Mouse (Mus musculus) heart, embryonic 16.5 days (tissue): ENCODE measurements around the gene Ddit4. TPM values are rescaled to one million over a fixed set of nuclear protein-coding genes. Genes with fewer than 3 reads are reported as not detected.
A peak's percentile ranks its signal among the peaks of the same experiment; 100 is the strongest.

Experiments used
- ATAC-seq: fragments of 200-750 bp; cut with Nextera tagmentation; replicated peaks from 2 replicates; pipeline ENCODE4 v1.8.0; 2017; ENCODE audit warnings: moderate number of reproducible peaks; ENCODE audit not compliant: insufficient read depth, low FRiP score; ENCODE audit errors: extremely low read depth
- H3K27ac ChIP-seq: fragments of 300-500 bp; sonication (generic); 2 replicates; pipeline ENCODE4 v1.5.1; 2014; ENCODE audit warnings: mild to moderate bottlenecking, low read length, control low read depth, moderate library complexity
- H3K27me3 ChIP-seq: fragments of 300-500 bp; sonication (generic); 2 replicates; pipeline ENCODE4 v1.6.1; 2014; ENCODE audit warnings: low read length, mixed read lengths; ENCODE audit not compliant: control insufficient read depth, insufficient read depth
- H3K36me3 ChIP-seq: fragments of 300-500 bp; sonication (generic); 2 replicates; pipeline ENCODE4 v1.6.1; 2014; ENCODE audit not compliant: control insufficient read depth, insufficient read depth
- H3K4me1 ChIP-seq: fragments of 300-500 bp; sonication (generic); 2 replicates; pipeline ENCODE4 v1.6.1; 2014; ENCODE audit warnings: low read length, mixed read lengths; ENCODE audit not compliant: control insufficient read depth, insufficient read depth
- H3K4me2 ChIP-seq: fragments of 300-500 bp; sonication (generic); 2 replicates; pipeline ENCODE4 v1.6.1; 2014; ENCODE audit warnings: low read depth, mild to moderate bottlenecking, control low read depth, low read length
- H3K4me3 ChIP-seq: fragments of 300-500 bp; sonication (generic); 2 replicates; pipeline ENCODE4 v1.5.1; 2014; ENCODE audit warnings: mild to moderate bottlenecking, control low read depth, low read length
- H3K9ac ChIP-seq: fragments of 300-500 bp; sonication (generic); 2 replicates; pipeline ENCODE4 v1.6.1; 2014; ENCODE audit warnings: low read length, control low read depth
- H3K9me3 ChIP-seq: fragments of 300-500 bp; sonication (generic); replicated peaks from 2 replicates; pipeline ENCODE4 v1.6.1; 2016; ENCODE audit warnings: low read length; ENCODE audit not compliant: control insufficient read depth
- WGBS: fragments of 180-500 bp; shearing (Covaris S2); extraction: QIAGEN DNeasy Blood & Tissue Kit; methylation state at CpG from one replicate; pipeline ENCODE4 v1.1.7; 2014; 5-methylcytosine and 5-hydroxymethylcytosine counted together
- polyA plus RNA-seq: library from polyadenylated mRNA; unstranded; fragments of >200 nt; fragmentation: Nextera tagmentation; extraction: Ambion mirVana; gene quantifications from 2 replicates; pipeline ENCODE4 v1.2.1, GENCODE M21; 2015

The Ddit4 gene
- polyA plus RNA-seq, 1 experiment from 2014 or later: 31.9 TPM

DNA sequence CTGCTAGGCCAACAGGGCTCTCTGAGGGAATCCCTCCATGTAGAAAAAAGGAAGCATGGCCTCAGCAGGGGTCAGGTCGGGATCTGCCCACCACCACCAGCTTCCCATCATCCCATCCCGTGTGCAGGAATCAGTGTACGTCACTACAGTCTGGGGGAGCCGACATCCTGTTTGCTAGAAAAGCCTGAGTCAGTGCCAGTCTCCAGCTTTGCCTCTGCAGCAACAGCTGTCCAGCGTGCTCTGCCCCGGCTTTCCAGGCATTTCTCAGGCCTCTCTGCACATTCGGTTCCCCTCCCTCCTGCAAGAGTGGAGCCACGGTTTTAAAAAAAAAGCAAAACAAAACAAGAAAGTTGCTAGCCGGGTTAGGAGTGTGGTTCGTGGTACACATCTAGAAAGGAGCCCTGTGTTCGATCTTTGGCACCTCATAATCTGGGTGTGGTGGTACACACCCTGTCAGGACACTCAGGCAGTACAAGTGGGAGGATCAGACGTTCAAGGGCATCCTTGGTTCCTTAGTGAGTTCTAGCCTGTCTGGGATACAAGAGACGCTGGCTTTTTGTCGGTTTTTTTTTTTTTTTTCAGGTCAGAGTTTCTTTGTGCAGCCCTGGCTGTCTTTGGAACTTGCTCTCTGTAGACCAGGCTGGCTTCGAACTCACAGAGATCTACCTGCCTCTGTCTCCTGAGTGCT, 32.0 kb downstream of the Ddit4 start:
- Histone ChIP-seq H3K9me3 (no peaks in the 10 kb centered on the region), H3K27ac (peak overlapping the region; percentile 91), H3K4me1 (peaks cover 52% of the 10 kb centered on the region), H3K27me3 (no peaks in the 10 kb centered on the region), H3K4me2 (no peak overlapping the region), H3K4me3 (no peak overlapping the region), H3K9ac (no peak overlapping the region; the same call in 1 of the 2 replicates), H3K36me3 (no peaks in the 10 kb centered on the region)
- WGBS: 44% methylated on average over 15 of the region's 15 CpGs
- no peak for ATAC-seq

DNA sequence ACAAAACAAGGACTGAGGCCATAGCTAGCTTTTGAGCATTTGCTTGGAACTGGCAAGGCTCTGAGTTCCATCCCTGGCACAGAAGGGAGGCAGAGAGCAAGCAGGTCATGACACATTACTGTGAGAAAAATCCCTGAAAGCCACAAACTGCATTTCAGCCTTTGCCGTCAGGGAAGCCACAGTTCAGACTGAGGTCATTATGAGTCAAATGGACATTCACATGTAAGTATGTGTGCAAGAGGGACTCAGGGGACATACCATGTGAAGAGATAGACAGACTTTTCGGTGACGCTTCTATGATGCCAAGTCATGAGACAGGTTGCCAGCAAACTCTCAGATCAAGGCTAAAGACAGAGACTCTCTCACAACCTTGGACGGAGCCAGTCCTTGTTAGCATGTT, 33.5 kb downstream of the Ddit4 start:
- WGBS: 89% methylated on average over 4 of the region's 4 CpGs
- H3K9me3 ChIP-seq: no peaks in the 10 kb centered on the region
- H3K4me1 ChIP-seq: peaks cover 46% of the 10 kb centered on the region
- H3K4me3 ChIP-seq: no peak overlapping the region
- H3K4me2 ChIP-seq: no peak overlapping the region
- no peaks in the 10 kb centered on the region for H3K27me3 ChIP-seq
- no peak for ATAC-seq
- no peaks in the 10 kb centered on the region for H3K36me3 ChIP-seq
- H3K9ac ChIP-seq: no peak overlapping the region
- H3K27ac ChIP-seq: no peak overlapping the region

DNA sequence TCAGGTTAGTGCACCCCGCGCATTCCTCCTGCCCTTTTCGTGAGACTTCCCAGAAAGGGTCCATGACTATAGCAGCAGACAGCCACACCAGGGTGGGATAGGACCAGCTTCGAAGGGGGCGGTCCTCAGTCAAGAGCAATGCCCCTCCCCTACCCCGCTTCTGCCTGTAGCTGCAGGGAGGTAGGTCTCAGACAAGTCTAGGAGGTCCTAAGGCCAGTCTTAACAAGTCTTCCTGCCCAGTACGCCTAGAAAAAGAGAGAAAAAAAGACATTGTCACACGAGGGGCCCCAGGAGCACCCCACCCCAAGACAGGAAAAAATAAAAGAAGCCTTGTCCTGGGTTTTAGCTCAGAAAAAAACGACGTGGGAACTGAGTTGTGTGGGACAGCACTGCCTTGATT, 35.0 kb downstream of the Ddit4 start:
- H3K36me3 ChIP-seq: no peaks in the 10 kb centered on the region
- peak; percentile 86 for ATAC-seq
- no peaks in the 10 kb centered on the region for H3K9me3 ChIP-seq
- H3K27me3 ChIP-seq: no peaks in the 10 kb centered on the region
- peaks cover 46% of the 10 kb centered on the region for H3K4me1 ChIP-seq
- H3K4me3 ChIP-seq: peak overlapping the region; percentile 36
- H3K27ac ChIP-seq: peak overlapping the region; percentile 98
- H3K4me2 ChIP-seq: peak overlapping the region; percentile 70
- WGBS: 2% methylated on average over 10 of the region's 10 CpGs
- H3K9ac ChIP-seq: peak overlapping the region; percentile 70

DNA sequence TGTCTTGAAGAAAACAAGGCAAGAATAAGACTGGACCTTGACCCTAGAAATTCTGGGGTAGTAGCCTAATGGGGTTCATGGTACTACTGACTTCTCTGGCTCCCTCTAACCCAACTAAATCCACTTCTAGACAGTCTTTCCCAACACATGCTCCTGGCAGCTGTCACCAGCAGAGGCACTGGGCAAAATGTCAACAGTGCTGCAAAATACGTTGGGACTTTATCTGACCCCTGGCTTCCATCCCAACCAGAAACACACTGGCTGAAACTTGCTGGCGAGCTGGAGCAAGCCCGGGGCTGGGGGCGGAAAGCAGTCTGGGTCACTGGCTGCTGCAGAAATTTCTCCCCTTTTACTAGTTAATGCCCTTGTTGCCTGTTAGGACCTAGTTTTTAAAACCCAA, 35.5 kb downstream of the Ddit4 start:
- ATAC-seq: peak; percentile 76
- peak overlapping the region; percentile 70 for H3K9ac ChIP-seq
- peak overlapping the region; percentile 70 for H3K4me2 ChIP-seq
- WGBS: 10% methylated on average over 4 of the region's 4 CpGs
- peaks cover 46% of the 10 kb centered on the region for H3K4me1 ChIP-seq
- H3K36me3 ChIP-seq: no peaks in the 10 kb centered on the region
- no peaks in the 10 kb centered on the region for H3K27me3 ChIP-seq
- H3K9me3 ChIP-seq: no peaks in the 10 kb centered on the region
- peak overlapping the region; percentile 36 for H3K4me3 ChIP-seq
- H3K27ac ChIP-seq: peak overlapping the region; percentile 98

DNA sequence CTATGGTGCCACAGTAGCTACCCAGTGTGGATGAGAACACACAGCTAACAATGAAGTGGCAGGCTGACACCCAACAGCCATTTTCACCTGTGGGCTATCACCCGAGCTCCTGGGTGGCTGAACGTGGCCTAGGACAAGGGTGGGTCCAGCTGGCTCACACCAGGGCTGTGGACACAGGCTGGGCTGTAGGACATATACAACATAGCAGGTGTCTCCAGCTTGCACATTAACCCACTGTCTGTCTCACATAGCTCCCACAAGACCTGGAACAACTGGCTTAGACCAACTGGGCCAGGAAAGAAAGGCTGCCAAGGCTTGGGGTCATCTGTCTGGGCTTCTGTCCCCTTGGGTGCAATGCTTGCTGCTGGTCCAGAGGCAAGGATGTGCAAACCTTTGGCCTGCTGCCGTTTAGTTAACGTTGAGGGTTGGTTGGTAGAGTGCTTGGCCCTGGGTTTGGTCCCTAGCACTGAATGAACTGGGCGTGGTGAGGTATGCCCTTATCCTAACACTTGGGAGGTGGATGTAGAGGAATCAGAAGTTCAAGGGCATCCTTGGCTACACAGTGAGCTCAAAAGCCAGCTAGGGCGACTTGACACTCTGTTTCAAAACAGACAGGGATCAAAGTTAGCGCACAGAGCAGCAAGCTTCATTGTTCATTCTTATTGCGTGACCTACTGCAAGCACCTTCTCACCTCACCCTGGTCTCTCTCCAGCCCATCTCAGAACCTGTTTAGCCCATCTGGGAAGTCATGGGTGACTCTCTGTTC, 36.3 kb downstream of the Ddit4 start:
- Histone ChIP-seq H3K9me3 (no peaks in the 10 kb centered on the region), H3K27me3 (no peaks in the 10 kb centered on the region), H3K4me2 (no peak overlapping the region; the same call in 1 of the 2 replicates), H3K36me3 (no peaks in the 10 kb centered on the region), H3K4me3 (no peak overlapping the region), H3K27ac (peak overlapping the region; percentile 98), H3K4me1 (peaks cover 43% of the 10 kb centered on the region), H3K9ac (no peak overlapping the region)
- ATAC-seq: no peak
- 81% methylated on average over 8 of the region's 8 CpGs for WGBS

DNA sequence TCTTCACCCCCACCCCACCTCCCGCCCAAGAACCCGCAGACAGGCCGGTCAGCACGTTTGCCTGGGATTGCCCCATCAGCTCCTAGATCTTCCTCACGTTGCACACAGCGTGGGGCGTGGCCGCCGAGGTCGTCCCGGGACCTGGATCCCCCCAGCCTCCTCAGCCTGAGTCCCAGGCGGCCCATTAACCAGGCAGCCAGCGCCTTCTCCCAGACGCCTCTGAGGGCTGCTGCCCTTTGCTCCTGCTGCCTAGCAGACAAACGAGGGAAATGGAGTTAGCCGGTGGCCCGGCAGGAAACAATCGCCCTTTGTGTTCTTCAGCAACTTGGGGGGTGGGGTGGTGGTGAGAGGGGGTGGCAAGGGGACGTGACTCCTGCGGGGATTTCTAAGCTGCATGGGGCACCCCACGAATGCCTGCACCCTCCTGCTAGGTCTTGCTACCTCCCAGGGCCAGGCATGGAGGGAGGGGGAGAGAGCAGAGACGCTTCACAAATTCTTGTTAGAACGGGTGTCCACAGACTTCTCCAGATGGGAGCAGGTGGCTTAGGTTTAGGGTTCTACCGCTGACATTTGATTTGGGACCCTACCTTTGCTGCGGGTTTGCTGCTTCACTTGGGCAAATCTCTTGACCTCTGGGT, 40.0 kb downstream of the Ddit4 start:
- Histone ChIP-seq H3K9me3 (no peaks in the 10 kb centered on the region), H3K4me1 (peaks cover 52% of the 10 kb centered on the region), H3K36me3 (no peaks in the 10 kb centered on the region), H3K27ac (peak overlapping the region; percentile 24; the same call in 1 of the 2 replicates), H3K4me3 (no peak overlapping the region), H3K9ac (peak overlapping the region; percentile 54), H3K4me2 (peak overlapping the region; percentile 31), H3K27me3 (no peaks in the 10 kb centered on the region)
- 19% methylated on average over 25 of the region's 25 CpGs for WGBS
- ATAC-seq: no peak

DNA sequence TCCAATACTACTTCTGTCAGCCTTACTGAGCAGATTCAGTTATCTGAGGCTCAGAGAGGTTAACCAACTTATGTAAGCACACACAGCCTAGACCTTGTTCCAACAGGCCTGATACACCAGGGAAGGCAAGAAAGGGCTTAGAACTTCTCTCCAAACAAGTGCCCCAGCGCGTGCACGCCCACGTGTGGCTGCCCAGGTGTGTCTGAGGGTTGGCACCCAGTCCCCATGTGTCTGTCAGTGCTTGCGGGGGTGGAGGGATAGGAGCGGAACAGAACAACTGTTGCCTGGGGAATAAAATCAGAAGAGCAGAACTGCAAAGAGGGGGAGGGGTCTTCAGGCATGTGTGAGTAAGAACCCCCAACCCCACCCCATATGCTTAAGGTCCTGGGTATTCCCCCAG, 40.5 kb downstream of the Ddit4 start:
- no peaks in the 10 kb centered on the region for H3K36me3 ChIP-seq
- WGBS: 42% methylated on average over 6 of the region's 6 CpGs
- no peak overlapping the region for H3K27ac ChIP-seq
- H3K4me2 ChIP-seq: peak overlapping the region; percentile 31
- ATAC-seq: no peak
- no peak overlapping the region for H3K4me3 ChIP-seq
- no peak overlapping the region; the same call in 1 of the 2 replicates for H3K9ac ChIP-seq
- H3K9me3 ChIP-seq: no peaks in the 10 kb centered on the region
- peaks cover 48% of the 10 kb centered on the region for H3K4me1 ChIP-seq
- no peaks in the 10 kb centered on the region for H3K27me3 ChIP-seq

DNA sequence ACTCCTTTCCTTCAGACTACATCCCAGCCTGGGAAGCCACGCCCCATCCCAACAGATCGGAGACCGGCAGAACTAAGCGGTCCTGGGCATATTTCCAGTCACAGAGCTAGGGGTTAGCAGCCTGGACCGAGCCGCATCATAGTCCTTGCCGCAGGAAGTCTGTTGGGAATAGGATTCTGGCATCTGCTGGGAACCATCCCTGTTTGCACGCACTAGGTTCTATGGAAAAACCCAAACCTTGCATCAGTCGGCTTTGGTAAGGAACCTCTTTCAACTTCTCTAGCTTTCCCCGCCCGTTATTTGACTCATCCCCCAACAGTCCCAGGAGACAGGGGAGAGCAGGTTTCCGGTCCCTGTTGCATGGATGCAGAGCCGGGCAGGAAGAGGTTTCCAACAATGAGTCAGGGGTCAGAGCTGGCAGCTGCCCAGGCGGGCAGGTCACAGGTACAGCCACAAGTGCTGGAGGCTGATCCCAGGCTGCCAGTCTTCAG, 42.2 kb downstream of the Ddit4 start:
- Histone ChIP-seq H3K4me3 (peak overlapping the region; percentile 17; the same call in 1 of the 2 replicates), H3K27ac (peak overlapping the region; percentile 93), H3K9ac (peak overlapping the region; percentile 51; the same call in 1 of the 2 replicates), H3K27me3 (no peaks in the 10 kb centered on the region), H3K4me1 (peaks cover 39% of the 10 kb centered on the region), H3K4me2 (peak overlapping the region; percentile 51), H3K9me3 (no peaks in the 10 kb centered on the region), H3K36me3 (no peaks in the 10 kb centered on the region)
- 5% methylated on average over 14 of the region's 14 CpGs for WGBS
- peak; percentile 23; the same call in 1 of the 2 replicates for ATAC-seq
